Mouse (Mus musculus) thymus, adult 2 months (tissue): ENCODE data around the gene Apoc1.

Experiments used
- CTCF ChIP-seq: fragments of 200-500 bp; IDR thresholded peaks from 2 replicates; pipeline ENCODE4 v1.5.1; 2012; ENCODE audit warnings: mild to moderate bottlenecking, control low read depth, low read length, moderate library complexity, borderline replicate concordance; ENCODE audit not compliant: control insufficient read depth, poor library complexity, insufficient read depth; ENCODE audit errors: extremely low read depth
- POLR2A ChIP-seq: fragments of 200-500 bp; IDR thresholded peaks from 2 replicates; pipeline ENCODE4 v1.6.1; 2012; ENCODE audit warnings: mild to moderate bottlenecking, low read length, control low read depth, moderate library complexity; ENCODE audit not compliant: control insufficient read depth, poor library complexity, insufficient read depth; ENCODE audit errors: extremely low read depth

DNA sequence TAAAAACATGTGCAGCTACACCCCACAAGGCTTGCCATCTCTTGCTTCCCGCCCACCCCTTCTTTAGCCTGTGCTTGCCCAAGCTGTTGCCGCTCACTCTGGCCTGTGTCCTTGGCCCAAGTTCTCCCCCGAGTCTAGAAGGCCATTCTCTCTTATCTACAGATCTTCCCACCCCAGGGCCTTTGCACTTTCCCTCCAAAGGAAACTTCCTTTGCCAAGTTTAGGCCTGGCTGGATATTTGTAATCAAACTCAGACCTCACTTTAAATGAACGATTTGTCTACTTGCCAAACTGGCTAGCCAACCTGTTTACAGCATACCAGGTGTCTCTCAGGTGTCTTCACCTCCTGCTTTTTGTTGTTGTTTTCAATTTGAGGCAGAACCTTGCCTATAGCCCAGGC, 1.6 kb downstream of the Apoc1 start:
- TF ChIP-seq CTCF (no peak), POLR2A (no peak)
